Mouse (Mus musculus) kidney, postnatal 36 days (tissue): ENCODE data around the gene Agrp.
"Not testable (repeated sequence)": the region's sequence is repeated elsewhere in the genome, so short reads cannot be mapped to it uniquely, and the experiment has no call there.

Experiments used
- DNase-seq, 2 experiments: peaks; one replicate each; pipeline ENCODE4 v3.0.0; 2021 to 2022; ENCODE audit warnings: mixed read lengths in 2 of 2

Agrp gene

DNA sequence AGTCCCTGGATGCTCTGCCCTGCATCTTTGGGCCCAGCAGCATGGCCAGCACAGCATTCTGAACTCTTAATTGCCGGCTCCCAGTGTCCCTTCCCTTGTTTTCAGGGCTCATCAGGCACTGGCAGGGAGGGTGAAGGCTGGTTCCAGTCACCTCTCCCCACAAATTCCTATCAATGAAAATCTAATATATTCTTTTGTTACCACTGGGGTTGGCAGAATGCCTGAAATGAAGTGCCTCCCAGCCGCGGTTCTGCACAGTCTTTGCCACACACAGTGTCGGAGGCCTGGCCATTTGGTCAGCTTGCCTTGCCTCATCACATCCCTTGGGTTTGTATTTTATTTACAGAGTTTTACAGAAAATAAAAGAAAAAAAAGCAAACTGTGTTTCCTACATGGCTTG lies 15.4 kb downstream of the Agrp start:
- no peak for DNase-seq

DNA sequence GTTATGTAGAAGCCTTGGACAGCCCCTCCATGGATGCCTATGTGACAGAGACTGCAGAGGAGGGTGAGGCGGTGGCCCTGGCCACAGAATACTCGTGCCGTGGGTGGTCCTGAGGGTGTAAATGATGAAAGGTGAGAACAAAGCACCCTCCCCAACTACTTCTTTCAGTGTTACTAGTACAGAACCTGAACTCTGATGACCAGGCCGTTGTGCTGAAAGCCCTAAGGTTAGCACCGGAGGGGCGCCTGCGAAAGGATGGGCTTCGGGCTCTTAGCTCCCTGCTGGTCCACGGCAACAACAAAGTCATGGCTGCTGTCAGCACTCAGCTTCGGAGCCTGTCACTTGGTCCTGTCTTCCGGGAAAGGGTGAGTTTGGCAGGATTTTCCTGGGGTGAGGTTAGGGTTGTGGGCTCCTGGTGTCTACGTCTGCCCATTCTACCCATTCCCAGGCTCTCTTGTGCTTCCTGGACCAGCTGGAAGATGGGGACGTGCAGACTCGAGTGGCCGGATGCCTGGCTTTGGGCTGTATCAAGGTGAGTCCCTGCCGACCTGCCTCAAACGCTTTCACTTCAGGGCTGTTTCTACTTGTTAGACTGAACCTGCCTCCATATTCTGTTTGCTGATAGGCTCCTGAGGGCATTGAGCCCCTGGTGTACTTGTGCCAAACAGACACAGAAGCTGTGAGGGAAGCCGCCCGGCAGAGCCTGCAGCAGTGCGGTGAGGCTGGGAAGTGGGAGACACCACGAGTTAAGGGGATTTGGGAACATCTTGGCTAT lies 16.1 kb downstream of the Agrp start:
- no peak for DNase-seq

DNA sequence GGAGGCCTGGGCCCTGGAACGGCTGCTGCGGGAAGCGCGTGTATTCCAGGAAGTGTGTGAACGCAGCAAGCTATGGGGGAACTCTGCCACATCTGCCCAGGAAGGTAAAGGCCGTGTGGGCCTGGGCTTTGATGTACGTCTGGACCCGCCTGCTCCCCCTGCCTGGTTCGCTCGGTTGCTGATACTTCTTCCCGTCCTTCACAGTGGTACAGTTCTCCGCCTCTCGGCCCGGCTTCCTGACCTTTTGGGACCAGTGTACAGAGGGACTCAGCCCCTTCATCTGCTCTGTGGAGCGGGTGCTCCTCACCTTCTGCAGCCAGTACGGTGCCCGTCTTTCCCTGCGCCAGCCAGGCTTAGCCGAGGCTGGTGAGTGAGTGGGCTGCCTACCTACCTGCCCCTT lies 17.0 kb downstream of the Agrp start:
- DNase-seq: no peak

DNA sequence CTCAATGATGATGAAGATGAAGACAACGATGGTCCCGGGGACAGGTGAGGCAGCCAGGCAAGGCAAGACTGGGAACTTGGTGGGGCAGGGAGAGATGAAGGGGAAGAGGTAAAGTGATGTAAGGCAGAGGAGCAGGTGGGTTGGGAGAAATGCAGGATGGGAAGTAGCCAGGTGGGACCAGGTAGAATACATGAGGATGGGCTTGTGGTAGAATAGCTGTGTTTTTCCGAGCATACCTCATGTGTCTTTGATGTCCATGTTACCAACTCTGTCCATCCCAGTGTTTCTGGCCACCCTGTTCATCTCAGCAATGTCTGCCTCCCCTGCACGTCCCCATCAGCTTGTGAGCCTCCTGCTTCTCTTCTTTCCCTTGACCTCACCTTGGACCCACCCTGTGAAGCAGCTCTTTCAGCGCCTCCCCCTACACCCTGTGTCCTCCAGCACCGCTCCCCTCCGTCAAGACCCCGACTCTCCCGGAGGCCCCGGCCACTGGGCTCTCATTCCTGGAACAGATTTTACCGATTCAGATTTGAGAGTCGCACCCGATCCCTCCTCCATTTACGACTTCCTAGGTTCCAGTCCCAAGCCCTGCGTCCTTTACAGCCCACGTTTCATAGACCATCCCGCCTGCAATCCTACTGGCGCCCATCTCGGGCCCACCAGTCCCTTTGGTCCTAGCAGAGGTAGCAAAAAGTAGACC lies 18.2 kb downstream of the Agrp start:
- DNase-seq: no peak

DNA sequence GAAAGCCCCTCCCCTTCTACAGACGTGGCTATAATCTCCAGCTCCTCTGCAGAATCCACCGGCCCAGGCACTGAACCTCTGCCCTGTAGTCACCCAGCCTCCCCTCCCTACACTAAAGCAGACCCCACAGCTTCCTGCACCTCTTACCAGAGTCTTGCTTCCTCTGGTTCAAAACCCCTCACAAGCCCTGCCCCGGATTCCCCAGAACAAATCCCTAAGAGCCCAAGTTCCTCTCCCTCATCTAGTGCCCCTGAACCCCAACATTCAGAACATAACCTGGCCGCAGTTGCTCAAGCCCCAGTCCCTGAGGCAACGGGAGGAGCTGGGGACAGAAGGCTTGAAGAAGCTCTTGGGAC lies 18.9 kb downstream of the Agrp start:
- DNase-seq: no peak

DNA sequence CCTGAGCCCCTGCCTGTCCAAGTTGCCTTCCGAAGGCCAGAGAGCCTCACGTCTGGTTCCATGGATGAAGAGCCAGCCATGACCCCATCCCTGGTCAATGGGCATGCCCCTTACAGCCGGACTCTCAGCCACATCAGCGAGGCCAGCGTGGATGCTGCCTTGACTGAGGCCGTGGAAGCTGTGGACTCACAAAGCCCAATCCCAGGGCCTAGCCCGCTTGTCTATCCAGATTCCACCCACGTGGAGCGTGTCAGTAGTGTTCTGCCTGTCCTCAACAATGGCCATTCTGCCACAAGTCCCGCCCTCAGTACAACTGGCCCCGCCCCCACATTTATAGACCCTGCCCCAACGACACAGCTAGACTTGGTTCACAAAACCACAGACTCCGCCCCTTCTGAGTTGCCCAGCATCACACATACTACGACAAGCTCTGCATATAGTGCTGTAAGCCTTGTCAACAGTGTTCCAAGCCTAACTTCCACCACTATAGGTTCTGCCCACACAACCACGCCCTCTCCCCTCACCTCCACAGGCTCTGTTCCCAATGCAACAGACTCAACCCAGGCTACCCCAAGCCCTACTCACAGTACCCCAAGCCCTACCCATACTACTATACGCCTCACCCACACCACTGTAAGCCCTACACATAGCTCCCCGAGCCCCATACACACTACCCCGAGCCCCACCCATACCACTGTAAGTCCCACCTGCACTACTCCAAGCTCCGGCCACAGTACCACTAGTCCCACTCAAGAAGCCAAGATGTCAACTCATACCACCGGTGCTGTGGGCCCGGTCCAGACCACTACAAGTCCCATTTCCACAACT lies 19.5 kb downstream of the Agrp start:
- no peak for DNase-seq

DNA sequence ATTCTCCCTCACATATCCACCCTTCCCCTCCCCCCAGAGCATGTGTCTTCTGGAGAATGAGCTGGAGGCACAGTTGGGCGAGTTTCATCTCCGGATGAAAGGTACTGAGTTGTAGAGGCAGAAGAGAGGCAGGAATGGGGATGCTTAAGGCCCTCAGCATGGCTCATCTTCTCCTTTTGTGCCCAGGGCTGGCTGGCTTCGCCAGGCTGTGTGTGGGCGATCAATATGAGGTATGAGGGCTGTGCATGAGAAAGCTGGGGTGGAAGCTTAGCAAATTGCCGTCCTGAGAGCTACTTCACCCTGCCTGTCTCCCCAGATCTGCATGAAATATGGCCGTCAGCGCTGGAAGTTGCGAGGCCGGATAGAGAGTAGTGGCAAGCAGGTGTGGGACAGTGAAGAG lies 21.3 kb downstream of the Agrp start:
- no peak for DNase-seq

DNA sequence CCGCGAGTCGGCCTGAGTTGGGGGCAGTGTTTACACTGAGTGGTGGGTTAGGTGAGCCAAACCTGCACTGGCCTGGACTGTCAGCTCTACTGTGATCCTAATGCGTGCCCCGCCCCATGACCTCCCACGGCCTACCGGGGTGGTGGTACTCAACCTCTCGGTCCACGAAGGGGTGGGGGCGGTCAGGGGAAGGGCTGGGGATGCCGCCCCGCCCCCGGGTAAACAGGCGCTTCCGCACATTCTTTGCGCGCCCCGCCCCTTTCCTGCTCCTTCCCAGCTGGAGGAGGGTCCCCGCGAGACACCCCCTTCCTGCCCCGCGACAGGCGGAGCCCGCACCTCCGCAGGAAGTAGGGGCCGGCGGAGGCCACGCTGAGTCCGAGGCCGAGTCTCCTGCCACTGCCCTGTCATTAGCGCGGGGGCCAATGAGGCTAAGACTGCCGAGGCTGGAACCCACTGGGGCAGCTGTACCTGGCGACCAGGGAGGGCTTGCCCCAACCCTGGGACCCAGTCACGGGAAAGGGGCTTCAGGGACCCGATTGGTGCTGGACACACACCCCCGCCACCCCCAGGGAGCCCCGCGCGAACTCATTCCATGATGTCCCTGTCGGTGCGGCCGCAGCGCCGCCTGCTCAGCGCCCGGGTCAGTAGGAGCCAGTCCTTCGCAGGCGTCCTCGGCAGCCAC lies 23.2 kb downstream of the Agrp start:
- DNase-seq: peak; percentile 88 to 92

DNA sequence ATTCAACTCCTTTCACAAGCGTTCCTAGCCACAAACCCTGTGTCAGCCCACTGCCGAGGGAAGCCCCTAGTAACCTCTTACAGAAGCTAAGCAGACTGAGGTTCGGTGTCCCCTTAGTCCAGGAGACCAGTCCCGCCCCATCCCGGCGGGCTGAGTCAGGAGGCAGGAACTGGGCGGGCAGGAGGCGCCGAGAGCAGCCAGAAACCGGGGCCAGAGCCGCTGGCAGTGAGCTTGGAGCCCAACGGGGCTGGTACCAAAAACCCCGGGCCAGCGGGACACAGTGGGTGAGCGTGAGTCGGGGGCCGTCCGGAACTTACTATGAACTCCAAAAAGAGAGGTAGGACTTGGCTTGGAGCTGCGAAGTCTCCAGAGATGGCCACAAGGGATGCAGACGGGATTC lies 24.2 kb downstream of the Agrp start:
- DNase-seq: peak; percentile 60 to 78

DNA sequence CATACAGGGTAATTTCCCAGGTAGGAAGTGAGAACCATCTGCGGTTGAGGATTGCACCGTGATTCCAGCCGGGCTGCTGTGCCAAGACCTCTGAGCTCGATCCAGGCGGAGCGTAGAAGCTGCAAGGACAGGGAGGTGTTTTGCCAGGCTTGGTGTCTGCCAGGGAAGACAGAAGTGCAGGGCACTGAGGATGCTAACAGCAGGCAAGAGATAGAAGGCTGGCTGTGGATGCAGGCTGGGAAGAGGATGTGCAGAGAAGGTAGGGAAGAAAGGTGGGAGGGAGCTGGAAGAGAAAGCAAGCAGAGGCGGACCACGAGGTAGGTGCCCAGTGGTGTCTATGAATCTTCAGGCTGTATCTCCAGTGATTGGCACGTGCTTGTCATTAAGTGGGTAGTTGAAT lies 25.4 kb downstream of the Agrp start:
- DNase-seq: no peak

DNA sequence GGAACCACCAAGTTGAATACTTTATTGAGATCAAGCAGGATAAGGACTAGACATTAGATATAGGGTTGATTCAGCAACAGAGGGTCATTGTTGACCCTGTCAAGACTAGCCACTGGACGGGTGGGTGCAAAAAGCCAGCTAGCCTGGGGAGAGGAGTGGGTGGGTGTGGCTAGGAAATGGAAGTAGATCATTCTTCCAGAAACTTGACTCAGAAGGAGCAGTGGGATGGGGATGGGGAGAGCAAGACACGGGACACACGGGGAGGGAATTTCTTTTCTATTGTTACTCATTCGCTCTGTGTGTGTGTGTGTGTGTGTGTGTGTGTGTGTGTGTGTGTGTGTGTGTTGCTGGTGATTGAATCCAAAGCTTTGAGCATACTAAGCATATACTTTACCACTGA lies 27.4 kb downstream of the Agrp start:
- no peak for DNase-seq

DNA sequence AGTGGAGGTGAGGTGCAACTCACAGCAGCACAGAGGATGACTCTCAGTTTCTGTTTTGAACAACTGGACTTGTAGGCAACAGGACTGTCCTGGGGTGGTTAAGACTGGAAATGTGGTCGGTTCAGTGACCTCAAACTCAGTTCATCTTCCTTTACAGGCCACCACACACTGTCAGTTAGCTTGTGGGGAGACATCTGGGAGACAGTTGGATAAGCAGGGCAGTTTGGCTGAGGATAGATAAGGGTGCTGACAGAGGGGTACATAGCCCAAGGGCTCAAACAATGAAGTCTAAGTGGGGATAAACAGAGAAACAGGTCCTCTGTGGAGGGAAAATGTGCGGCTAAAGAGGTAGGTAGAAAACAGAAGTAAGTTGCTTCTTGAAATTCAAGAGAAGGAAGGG lies 27.8 kb downstream of the Agrp start:
- no peak for DNase-seq

DNA sequence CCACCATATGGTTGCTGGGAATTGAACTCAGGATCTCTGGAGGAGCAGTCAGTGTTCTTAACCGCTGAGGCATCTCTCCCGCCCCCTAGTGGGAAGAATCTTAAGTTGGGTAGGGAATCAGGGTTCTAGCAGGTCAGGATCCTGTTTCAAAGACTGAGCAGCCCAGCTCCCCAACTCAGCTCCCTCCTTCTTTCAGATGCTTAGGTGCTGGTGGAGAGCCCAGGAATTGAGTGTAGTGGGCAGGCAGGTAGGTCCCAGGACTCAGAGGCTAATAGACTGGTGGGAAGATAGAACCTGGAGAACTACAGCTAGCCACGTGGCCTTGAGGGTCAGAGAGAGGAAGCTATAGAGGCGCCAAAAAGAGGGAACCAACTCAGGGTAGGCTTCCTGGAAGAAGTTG lies 29.5 kb downstream of the Agrp start:
- peak; percentile 66 to 68 for DNase-seq

DNA sequence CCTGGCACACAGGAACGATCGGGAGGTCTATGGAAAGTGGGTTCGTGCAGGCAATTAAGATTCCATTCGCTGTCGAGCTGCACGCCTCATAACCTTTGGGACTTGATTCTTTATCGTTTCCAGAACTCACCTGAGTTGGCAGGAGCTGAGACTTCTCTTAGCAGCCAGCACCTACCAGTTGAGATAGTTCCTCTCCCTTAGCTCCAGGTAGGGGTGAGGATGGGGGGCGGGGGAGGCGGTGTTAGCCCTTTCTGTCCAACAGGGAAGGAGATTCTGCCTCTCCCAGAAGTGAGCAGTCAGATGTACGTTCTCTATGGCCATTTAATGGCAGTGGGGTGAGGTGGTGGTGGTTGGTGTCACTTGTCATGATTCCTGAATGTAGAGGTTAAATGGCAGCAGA lies 30.1 kb downstream of the Agrp start:
- no peak for DNase-seq

DNA sequence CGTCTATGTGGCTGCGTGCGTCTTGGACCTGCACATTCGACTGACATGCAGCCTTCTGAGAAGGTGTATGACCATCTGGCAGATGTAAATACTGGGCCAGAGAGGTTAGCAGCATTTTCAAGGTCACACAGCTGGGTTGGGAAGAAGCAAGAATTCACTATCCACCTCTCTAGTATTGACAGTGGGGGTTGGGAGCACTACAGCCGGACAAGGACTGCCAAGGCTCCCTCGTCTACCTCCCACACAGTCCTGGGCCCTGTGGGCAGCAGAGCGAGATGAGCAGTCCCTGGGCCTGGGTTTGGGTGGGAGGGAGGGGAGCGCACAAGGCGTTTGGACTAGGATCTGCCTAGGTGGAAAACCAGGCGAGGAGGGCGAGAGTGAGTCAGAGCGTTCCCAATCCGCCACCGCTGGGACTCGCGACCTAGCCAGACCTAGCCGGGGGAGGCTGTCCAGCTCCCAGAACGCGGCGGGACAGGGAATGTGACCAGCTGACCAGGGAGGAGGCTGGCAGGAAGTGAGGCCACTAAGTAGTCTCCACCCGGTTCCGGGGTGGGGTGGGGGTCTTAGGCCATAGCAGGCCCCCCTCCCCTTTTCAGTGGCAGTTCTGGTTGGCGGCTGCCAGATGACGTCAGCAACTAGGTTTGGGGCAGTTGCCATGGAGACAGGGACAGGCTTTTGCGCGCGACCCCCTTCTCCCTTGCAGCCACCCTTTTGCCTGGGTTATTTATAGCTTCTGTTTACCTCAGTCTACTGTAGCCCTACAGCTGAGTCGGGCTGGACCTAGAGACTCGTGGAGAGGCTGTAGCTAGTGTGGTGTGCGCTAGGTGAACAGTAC lies 30.8 kb downstream of the Agrp start:
- DNase-seq: peak; percentile 89 to 92

DNA sequence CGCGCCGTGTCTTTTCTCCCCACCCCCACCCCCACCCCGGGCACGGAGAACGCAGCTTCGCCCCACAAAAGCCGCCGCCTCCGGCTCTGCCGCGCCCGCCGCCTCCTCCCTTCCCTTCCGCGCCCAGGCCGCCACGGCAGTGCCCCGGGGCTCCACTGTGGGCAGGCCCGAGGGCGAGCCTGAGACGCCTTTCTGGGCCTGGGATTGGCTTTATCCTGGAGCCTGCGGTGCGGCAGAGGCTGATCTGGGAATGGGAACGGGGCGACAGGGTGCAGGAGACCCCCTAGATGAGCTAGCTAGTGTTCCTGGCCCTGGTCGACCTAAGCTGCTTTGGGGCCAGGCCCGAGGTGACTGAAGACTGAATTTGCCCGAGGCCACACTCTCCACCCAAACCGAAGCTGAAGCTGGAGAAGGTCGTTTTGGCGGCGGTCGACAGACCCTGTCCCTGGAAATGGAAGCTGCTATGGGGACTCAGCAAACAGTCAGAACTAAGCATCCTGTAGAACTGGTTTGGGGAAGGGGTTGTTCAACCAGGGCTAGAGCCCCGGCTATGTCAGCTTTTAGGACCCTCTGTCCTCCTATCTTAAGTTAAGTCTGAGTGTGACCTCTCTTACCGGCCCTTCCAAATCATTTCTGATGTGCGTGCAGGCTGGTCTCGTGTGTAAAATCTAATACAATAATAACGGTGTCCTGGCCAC lies 31.6 kb downstream of the Agrp start:
- peak in 1 of 2 experiments; percentile 66 for DNase-seq

DNA sequence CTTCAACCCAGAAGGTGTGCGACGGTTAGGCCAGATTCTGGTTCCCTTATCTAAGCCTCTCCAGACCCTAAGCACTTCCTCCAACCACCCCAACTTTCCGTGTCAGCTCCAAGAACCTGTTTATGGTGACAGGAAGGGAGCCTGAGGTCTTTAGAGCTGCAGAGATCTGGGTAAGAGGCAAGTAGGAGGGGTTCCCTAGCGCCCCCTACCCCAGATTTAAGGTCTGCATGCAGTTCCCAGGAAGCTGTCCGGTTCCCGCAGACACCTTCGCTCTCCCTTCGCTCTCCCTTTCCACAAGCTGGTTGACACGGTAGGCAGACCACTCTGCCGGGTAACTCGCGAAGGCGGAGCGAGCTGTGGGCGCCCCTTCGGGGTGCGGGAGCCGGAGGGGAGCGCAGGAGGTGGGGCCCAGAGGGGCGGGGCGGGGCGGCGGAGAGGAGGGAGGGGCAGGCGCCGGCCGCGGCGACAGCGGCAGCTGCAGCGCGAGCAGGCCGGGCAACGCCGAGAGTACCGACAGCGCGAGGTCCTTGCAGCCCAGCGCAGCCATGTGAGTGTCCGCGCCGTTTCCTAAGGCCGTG lies 32.3 kb downstream of the Agrp start, which contains the start of gene Ripor1:
Gene Ripor1, plus strand, starts transcription at position 452 of the 578 bp plus-strand sequence.
- DNase-seq: peak; percentile 74 to 90

DNA sequence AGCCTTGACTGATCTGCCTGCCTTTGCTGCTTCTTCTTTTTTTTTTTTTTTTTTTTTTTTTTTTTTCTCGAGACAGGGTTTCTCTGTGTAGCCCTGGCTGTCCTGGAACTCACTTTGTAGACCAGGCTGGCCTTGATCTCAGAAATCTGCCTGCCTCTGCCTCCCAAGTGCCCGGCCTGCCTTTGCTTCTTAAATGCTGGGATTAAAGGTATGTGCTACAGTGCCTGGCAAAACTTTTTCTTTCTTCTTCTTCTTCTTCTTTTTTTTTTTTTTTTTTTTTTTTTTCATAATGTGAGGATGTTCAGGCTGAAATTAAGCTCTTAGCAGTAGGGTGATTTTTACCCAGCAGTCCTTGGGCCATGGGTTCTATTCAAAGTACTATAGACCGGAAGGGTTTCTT lies 34.7 kb downstream of the Agrp start:
- DNase-seq: not testable (repeated sequence)

DNA sequence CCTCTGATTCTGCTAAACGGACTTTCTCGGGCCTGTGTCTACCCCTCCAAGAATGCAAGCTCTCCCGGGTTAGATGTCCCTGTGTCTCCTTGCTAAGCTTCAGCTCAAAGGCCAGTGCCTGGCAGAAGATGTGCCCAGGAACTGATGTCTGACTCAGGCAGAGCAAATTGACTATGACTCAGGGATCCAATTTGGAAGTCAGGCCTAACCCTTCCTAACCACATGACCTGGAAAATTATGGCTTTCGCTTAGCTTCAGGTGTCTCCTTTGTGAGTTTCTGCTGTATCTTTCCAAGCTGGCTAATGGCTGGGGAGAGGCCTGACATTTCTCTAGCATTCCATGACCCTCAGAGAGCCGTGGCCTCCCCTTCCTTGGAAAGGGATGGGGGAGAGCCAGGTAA lies 35.9 kb downstream of the Agrp start:
- no peak for DNase-seq

DNA sequence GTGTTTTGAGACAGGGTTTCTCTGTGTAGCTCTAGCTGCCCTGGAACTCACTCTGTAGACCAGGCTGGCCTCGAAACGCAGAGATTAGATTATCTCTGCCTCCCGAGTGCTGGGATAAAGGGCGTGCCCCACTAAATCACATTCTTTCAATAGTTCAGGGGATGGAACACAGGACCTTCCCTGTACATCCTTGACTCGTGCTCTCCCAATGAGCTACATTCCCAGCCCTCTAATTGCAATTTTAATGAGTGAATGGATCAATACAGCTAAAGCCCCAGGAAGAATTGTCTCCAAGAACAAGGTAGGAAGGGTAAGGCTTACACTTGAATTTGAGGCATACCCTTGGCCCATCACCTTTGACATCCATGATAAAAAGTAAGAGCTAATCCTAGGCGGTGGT lies 38.4 kb downstream of the Agrp start:
- no peak for DNase-seq
